Mouse (Mus musculus) spleen, postnatal 4 days (tissue): Measurements from ENCODE around the gene Gm11111.

Source experiments
- DNase-seq, 2 experiments: peaks; one replicate each; pipeline ENCODE4 v3.0.0; 2022; ENCODE audit warnings: low spot score in 2 of 2

The Gm11111 gene

GRCm38 (mm10) chr5:98582051-98582450, 29.6 kb downstream of the Gm11111 start:
- no peak for DNase-seq

- DNase-seq = no peak
These were observed 33.4 kb downstream of the Gm11111 start for GRCm38 (mm10) chr5:98585915-98586314.
